Mouse (Mus musculus): ENCODE results near the gene Actl6b.

DNA sequence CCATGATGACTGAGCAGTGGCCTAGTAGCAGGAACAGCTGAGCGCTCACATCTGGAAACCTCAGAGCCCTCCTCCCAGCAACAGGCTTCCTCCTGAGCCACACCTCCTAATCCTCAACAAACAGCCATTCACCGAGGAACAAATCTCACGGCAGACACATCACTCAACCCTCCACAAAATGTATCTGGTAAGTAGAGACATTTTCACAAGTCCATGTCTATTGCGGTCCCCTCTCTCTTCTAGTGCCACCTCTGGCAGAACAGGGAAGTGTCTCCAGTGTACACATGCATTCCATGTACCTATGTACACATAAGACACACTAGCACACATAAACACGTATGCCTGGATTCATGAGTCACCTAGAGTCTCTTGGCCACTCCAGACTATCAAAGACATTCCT lies 2.2 kb upstream of the Actl6b start:
- TF ChIP-seq CTCF (conservative IDR thresholded peaks at IDR 0.05; ENCODE audit: insufficient read depth, insufficient read length, low read depth, low read length) (peak; percentile 20; the same call in 1 of the 2 replicates), POLR2A (IDR thresholded peaks at IDR 0.05; ENCODE audit: low read depth, low read length) (no peak)
